Mouse (Mus musculus) right cerebral cortex, postnatal 10 days (tissue): ENCODE measurements at regions not wholly inside any gene's neighbourhood (a gene's known extent, or its start where the extent isn't known, plus 50 kb on each side); places are given as distances from the start of the nearest gene placed in this dataset.

Experiments used
- DNase-seq, 2 experiments: peaks; one replicate each; pipeline ENCODE4 v3.0.0; 2021; ENCODE audit warnings: low spot score in 2 of 2

DNA sequence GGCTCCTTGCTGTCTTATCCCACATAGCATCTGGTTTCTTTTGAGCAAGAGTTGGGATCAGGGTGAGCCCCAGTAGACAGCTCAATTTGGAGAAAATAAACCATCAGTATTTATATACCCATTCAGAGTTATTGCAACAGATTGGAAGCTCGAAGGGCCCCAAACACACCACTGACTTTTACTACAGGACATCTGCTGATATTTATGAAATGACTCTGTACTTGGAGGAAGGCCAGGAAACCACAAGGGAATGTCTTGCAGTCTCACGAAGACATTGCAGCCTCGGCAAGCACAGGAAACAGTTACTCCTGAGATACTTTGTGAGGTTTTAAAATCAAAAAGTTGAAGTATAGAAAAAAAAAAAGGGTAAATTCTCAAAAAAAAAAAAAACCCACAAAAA, 375.1 kb upstream of the 4931408C20Rik start:
- peak; percentile 15 to 19 for DNase-seq
